Mouse (Mus musculus) intestine, embryonic 14.5 days (tissue): ENCODE data around the gene Nrf1. TPM values are rescaled to one million over a fixed set of nuclear protein-coding genes. Genes with fewer than 3 reads are reported as not detected.

Experiments used
- ATAC-seq: fragments of 200-750 bp; cut with Nextera tagmentation; replicated peaks from 2 replicates; pipeline ENCODE4 v1.8.0; 2017; ENCODE audit warnings: low read depth, moderate number of reproducible peaks, moderate TSS enrichment, moderate library complexity; ENCODE audit not compliant: low FRiP score, low TSS enrichment
- DNase-seq: peaks from one replicate; pipeline ENCODE4 v3.0.0-alpha.2; 2018; ENCODE audit warnings: low spot score
- H3K27ac ChIP-seq: fragments of 300-500 bp; sonication (generic); 2 replicates; pipeline ENCODE4 v1.5.1; 2014; ENCODE audit warnings: low read depth, mild to moderate bottlenecking, control low read depth
- H3K27me3 ChIP-seq: fragments of 300-500 bp; sonication (generic); replicated peaks from 2 replicates; pipeline ENCODE4 v1.6.1; 2014; ENCODE audit warnings: low read length, control low read depth; ENCODE audit not compliant: control insufficient read depth, insufficient read depth
- H3K36me3 ChIP-seq: fragments of 300-500 bp; sonication (generic); 2 replicates; pipeline ENCODE4 v1.6.1; 2014; ENCODE audit warnings: low read length, control low read depth; ENCODE audit not compliant: control insufficient read depth, insufficient read depth
- H3K4me1 ChIP-seq: fragments of 300-500 bp; sonication (generic); replicated peaks from 2 replicates; pipeline ENCODE4 v1.6.1; 2014; ENCODE audit warnings: low read length, control low read depth, mixed read lengths; ENCODE audit not compliant: control insufficient read depth, insufficient read depth
- H3K4me2 ChIP-seq: fragments of 300-500 bp; sonication (generic); 2 replicates; pipeline ENCODE4 v1.6.1; 2014; ENCODE audit warnings: low read length
- H3K4me3 ChIP-seq: fragments of 300-500 bp; sonication (generic); 2 replicates; pipeline ENCODE4 v1.5.1; 2014; ENCODE audit warnings: low read depth, low read length, control low read depth, mixed read lengths
- H3K9ac ChIP-seq: fragments of 300-500 bp; sonication (generic); 2 replicates; pipeline ENCODE4 v1.6.1; 2014; ENCODE audit warnings: mild to moderate bottlenecking, low read length
- H3K9me3 ChIP-seq: fragments of 300-500 bp; sonication (generic); 2 replicates; pipeline ENCODE4 v1.6.1; 2016; ENCODE audit warnings: low read length, control low read depth; ENCODE audit not compliant: control insufficient read depth
- whole genome bisulfite sequencing: fragments of 180-500 bp; shearing (Covaris S2); extraction: QIAGEN DNeasy Blood & Tissue Kit; methylation state at CpG from one replicate; pipeline ENCODE4 v1.1.7; 2014; 5-methylcytosine and 5-hydroxymethylcytosine counted together
- polyA plus RNA-seq: library from polyadenylated mRNA; unstranded; fragments of >200 nt; fragmentation: Nextera tagmentation; extraction: Ambion mirVana; gene quantifications from 2 replicates; pipeline ENCODE4 v1.2.1, GENCODE M21; 2014

Gene Nrf1
- polyA plus RNA-seq, 1 experiment from 2014 or later: 54.0 TPM

DNA sequence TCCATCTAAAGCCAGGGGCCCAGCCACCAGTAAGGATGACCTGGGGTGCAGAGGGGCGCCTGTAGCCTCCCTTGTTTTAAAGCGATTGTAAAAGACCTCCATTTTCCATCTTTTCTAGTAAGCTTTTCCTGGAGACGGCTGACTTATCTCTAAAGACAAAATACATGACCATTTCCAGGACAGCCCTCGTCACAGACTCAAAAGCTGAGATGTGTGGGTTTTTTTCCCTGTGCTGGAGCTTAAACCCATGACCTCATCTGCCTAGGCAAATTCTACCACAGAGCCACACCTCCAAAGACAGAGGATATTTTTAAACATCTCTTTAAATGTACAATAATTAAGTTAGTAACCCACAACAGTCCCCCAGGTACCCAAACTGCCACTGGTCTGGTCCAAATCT lies 112.6 kb downstream of the Nrf1 start:
- H3K9me3 ChIP-seq: no peaks in the 10 kb centered on the region
- ATAC-seq: no peak
- no peak overlapping the region for H3K27ac ChIP-seq
- no peak overlapping the region for H3K4me3 ChIP-seq
- H3K9ac ChIP-seq: no peak overlapping the region
- 68% methylated on average over 4 of the region's 4 CpGs for WGBS
- no peaks in the 10 kb centered on the region for H3K36me3 ChIP-seq
- no peaks in the 10 kb centered on the region for H3K27me3 ChIP-seq
- 0 out of 2 replicates have a peak, but pooled peaks cover 4% of the 10 kb centered on the region for H3K4me1 ChIP-seq
- no peak for DNase-seq
- no peak overlapping the region for H3K4me2 ChIP-seq

DNA sequence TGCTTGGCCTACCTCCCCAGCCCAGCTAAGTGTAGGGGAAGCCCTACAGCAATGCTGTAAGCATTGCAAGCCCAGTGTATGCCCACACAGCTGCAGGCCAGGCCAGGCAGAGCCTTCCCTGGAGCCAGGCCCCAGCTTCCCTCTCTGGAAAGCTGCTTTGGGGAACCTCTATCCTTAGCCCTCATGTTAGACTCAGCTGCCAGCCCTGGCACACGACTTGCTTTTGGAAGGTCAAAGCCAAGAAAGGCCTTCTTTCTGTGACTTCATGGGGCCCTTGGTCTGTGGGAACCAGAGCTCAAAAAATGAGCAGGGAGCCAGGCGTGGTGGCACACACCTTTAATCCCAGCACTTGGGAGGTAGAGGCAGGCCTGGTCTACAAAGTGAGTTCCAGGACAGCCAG lies 113.8 kb downstream of the Nrf1 start:
- H3K4me1 ChIP-seq: 0 out of 2 replicates have a peak, but pooled peaks cover 4% of the 10 kb centered on the region
- no peak overlapping the region for H3K4me2 ChIP-seq
- no peak overlapping the region for H3K9ac ChIP-seq
- H3K27me3 ChIP-seq: no peaks in the 10 kb centered on the region
- WGBS: 71% methylated on average over 2 of the region's 2 CpGs
- DNase-seq: no peak
- no peak for ATAC-seq
- no peak overlapping the region for H3K27ac ChIP-seq
- H3K36me3 ChIP-seq: no peaks in the 10 kb centered on the region
- H3K9me3 ChIP-seq: no peaks in the 10 kb centered on the region
- H3K4me3 ChIP-seq: no peak overlapping the region

DNA sequence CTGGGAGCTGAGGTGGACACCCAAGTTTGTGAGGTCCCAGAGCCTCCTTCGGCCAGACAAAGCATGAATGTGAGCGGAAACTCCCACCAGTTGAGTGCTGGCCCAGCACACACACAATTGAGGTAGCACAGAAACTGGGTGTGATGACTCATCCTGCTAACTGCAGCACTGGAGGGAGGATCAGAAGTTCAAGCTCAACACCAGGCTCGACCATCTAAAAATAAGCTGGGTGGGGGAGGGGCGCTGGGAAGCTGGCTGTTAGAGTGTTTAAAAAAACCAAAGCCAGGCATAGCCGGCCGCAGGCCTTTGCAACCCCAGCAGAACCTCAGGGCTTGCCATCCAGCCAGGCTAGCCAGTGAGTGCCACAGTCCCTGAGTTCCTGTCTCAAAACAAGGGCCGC lies 114.3 kb downstream of the Nrf1 start:
- no peak for ATAC-seq
- Histone ChIP-seq H3K9ac (no peak overlapping the region), H3K27me3 (no peaks in the 10 kb centered on the region), H3K4me1 (0 out of 2 replicates have a peak, but pooled peaks cover 4% of the 10 kb centered on the region), H3K4me2 (no peak overlapping the region), H3K27ac (no peak overlapping the region), H3K36me3 (no peaks in the 10 kb centered on the region), H3K9me3 (no peaks in the 10 kb centered on the region), H3K4me3 (no peak overlapping the region)
- WGBS: 40% methylated on average over 7 of the region's 7 CpGs
- DNase-seq: no peak

DNA sequence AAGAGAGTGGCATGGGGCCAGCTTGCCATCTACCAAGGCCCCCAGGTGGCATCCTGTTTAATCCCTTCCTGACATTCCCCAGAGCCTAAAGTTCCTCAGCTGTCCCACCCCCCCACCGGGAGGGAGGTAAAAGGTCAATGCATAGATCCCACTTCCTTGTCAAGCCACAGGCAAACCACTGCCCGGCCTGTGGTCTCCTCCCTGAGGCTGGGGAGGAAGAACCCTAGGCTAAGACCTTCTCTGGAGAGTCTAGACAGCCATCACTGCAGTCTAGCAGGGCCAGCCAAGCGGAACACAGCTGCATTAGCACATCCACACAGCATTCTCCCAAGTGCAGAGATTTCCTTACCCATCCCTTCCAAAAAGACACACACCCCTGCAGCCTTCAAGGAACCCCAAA lies 118.6 kb downstream of the Nrf1 start:
- ATAC-seq (no peak), DNase-seq (no peak)
- no peaks in the 10 kb centered on the region for H3K9me3 ChIP-seq
- H3K4me3 ChIP-seq: no peak overlapping the region
- 0 out of 2 replicates have a peak, but pooled peaks cover 4% of the 10 kb centered on the region for H3K4me1 ChIP-seq
- H3K36me3 ChIP-seq: no peaks in the 10 kb centered on the region
- WGBS: 50% methylated on average over 3 of the region's 3 CpGs
- no peak overlapping the region for H3K9ac ChIP-seq
- H3K27ac ChIP-seq: no peak overlapping the region
- peaks cover 21% of the 10 kb centered on the region for H3K27me3 ChIP-seq
- H3K4me2 ChIP-seq: no peak overlapping the region

DNA sequence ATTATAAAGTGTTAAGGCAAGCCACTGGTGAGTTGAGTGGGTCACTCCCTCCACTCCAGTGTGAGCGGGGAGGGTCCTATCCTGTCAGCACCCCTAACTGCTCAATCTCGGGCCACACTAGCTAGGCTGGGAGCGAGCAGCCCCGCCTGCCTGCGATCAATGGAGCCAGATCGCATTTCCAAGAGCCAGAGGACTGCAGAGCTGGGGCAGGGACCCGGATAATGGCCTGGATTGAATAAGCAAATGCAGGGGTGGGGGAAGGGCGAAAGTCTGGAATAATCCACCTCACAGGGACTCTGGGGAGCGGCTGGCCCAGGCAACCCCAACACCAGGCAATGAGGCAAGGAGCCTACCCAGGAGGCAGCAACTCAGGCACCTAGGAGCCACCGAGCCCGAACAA lies 119.4 kb downstream of the Nrf1 start:
- no peak overlapping the region for H3K9ac ChIP-seq
- no peak for ATAC-seq

DNA sequence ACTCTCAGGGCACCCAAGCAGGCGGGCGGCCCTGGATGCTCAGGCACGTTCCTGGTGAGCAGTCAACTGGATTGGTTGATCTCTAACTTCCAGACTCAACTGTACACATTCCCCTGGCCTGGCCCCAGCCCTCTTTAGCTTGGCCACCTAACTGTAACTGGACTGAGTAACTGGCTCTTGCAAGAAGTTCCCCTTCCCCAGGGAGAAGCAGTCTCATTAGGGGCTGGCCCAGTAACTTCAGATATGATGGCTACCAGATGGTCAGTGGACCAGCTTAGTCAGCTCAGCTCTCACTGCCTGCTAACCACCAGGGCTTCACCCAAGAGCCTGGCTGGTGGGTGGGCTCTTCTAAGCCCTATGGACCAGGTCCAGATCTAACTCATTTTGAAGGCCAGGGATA lies 120.5 kb downstream of the Nrf1 start:
- Histone ChIP-seq H3K4me2 (no peak overlapping the region), H3K9me3 (no peaks in the 10 kb centered on the region), H3K27me3 (peaks cover 40% of the 10 kb centered on the region), H3K4me1 (peaks cover 9% of the 10 kb centered on the region), H3K9ac (no peak overlapping the region), H3K36me3 (no peaks in the 10 kb centered on the region), H3K4me3 (no peak overlapping the region), H3K27ac (no peak overlapping the region)
- DNase-seq (no peak), ATAC-seq (no peak)
- 86% methylated on average over 3 of the region's 3 CpGs for WGBS

More for the DNA sequence above, 119.4 kb downstream of the Nrf1 start:
- Histone ChIP-seq H3K4me1 (0 out of 2 replicates have a peak, but pooled peaks cover 7% of the 10 kb centered on the region), H3K27ac (no peak overlapping the region), H3K36me3 (no peaks in the 10 kb centered on the region), H3K4me3 (no peak overlapping the region), H3K27me3 (peaks cover 29% of the 10 kb centered on the region), H3K4me2 (no peak overlapping the region), H3K9me3 (no peaks in the 10 kb centered on the region)
- DNase-seq: no peak
- WGBS: 32% methylated on average over 11 of the region's 11 CpGs

DNA sequence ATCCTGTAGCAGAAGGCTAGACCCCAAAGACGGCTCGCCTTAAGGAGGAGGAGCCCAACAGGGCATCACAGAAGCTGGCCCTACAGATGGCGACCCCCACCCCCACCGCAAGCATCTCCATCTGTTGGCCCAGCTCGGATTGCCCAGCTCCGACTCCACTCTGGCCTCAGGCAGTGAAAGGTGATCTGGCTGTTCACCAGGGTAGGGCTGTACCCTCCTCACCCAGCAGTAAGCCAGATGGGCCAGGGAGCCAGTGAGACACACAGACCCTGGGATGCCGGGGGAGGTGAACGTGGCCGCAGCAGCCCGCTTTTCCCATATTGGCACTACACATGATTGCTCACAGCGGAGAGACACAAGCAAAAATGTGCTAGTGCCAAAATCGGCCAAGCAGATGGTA lies 121.4 kb downstream of the Nrf1 start:
- H3K36me3 ChIP-seq: no peaks in the 10 kb centered on the region
- no peak overlapping the region for H3K4me2 ChIP-seq
- H3K9me3 ChIP-seq: no peaks in the 10 kb centered on the region
- no peak overlapping the region for H3K4me3 ChIP-seq
- H3K9ac ChIP-seq: no peak overlapping the region
- 73% methylated on average over 12 of the region's 12 CpGs for WGBS
- H3K4me1 ChIP-seq: peaks cover 14% of the 10 kb centered on the region
- peaks cover 49% of the 10 kb centered on the region for H3K27me3 ChIP-seq
- no peak for DNase-seq
- no peak overlapping the region for H3K27ac ChIP-seq
- no peak for ATAC-seq

DNA sequence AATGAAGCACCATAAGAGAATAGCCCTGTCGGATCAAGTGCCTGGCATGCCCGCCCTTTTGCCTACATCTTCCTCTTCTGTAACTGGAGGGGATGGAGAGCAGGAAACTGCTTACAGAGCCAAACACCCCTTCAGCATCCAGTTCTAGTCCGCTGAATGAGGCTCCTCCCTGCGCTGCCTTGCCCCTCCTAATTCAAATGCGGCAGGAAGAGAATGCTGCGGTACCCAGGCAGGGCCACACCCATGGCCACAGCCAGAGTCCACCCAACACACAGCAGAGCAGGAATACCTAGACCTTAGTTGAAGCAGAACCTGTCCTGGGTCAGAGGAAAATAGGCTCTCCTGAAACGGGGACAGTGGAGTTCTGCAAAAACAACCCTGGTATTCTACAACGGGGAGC lies 123.4 kb downstream of the Nrf1 start:
- no peak overlapping the region for H3K27ac ChIP-seq
- no peak for DNase-seq
- no peak for ATAC-seq
- H3K9ac ChIP-seq: no peak overlapping the region
- H3K4me3 ChIP-seq: no peak overlapping the region
- H3K4me1 ChIP-seq: peaks cover 31% of the 10 kb centered on the region
- H3K9me3 ChIP-seq: no peaks in the 10 kb centered on the region
- peaks cover 69% of the 10 kb centered on the region for H3K27me3 ChIP-seq
- no peaks in the 10 kb centered on the region for H3K36me3 ChIP-seq
- 26% methylated on average over 8 of the region's 8 CpGs for WGBS
- H3K4me2 ChIP-seq: no peak overlapping the region

DNA sequence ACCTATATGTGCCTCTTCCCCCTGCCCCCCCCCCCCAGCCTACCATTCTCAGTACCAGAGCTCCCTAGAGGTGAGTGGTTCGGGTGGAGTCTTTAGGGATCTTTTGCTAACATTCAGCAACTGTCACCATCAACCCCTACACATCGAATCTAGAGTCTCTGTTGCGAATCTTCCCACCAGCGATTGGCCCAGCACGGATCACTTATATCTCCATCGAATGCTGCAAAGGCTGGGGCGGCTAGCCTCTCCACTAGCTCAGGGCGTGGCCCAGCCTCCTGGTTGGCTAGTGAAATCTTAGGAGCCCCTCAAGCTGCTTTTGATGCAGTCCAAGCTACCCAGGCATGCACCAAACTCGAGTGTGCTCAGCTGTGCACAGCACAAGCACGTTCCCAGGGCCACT lies 124.2 kb downstream of the Nrf1 start:
- Histone ChIP-seq H3K9ac (no peak overlapping the region), H3K4me1 (peaks cover 33% of the 10 kb centered on the region), H3K4me3 (no peak overlapping the region), H3K27me3 (peaks cover 77% of the 10 kb centered on the region), H3K4me2 (no peak overlapping the region), H3K9me3 (no peaks in the 10 kb centered on the region), H3K36me3 (no peaks in the 10 kb centered on the region), H3K27ac (no peak overlapping the region)
- ATAC-seq: no peak
- no peak for DNase-seq
- 23% methylated on average over 10 of the region's 10 CpGs for WGBS
